Mouse (Mus musculus) ES-E14 (cell line): ENCODE measurements around the gene Ranbp17. TPM values are rescaled to one million over a fixed set of nuclear protein-coding genes. Genes with fewer than 3 reads are reported as not detected.

Experiments
- DNase-seq: peaks from one replicate; pipeline ENCODE4 v3.0.0-alpha.2; 2013; ENCODE audit warnings: low read depth, low spot score
- H3K27ac ChIP-seq: 2 replicates; pipeline ENCODE4 v1.5.1; 2012; ENCODE audit warnings: low read depth, mild to moderate bottlenecking, low read length, moderate library complexity, mixed read lengths; ENCODE audit not compliant: poor library complexity, insufficient read depth, severe bottlenecking
- H3K36me3 ChIP-seq: 2 replicates; pipeline ENCODE4 v1.6.1; 2012; ENCODE audit warnings: mild to moderate bottlenecking, low read length, moderate library complexity, mixed read lengths; ENCODE audit not compliant: control insufficient read depth, poor library complexity, insufficient read depth, severe bottlenecking
- H3K4me1 ChIP-seq, 2 experiments: fragments of 150-350 bp in 1 of 2; sonication (generic) in 1 of 2; 2 replicates each; pipeline ENCODE4 v1.6.1; 2012; ENCODE audit warnings: low read length in 2 of 2, mild to moderate bottlenecking in 1 of 2, mixed read lengths in 1 of 2; ENCODE audit not compliant: control insufficient read depth in 2 of 2, insufficient read depth in 2 of 2, poor library complexity in 1 of 2
- H3K4me3 ChIP-seq, 2 experiments: fragments of 150-350 bp in 1 of 2; sonication (generic) in 1 of 2; 2 replicates each; pipeline ENCODE4 v1.5.1; 2012; ENCODE audit warnings: low read length in 2 of 2, low read depth in 1 of 2, mild to moderate bottlenecking in 1 of 2, mixed read lengths in 1 of 2; ENCODE audit not compliant: insufficient read depth in 1 of 2, poor library complexity in 1 of 2, severe bottlenecking in 1 of 2
- H3K9ac ChIP-seq: 2 replicates; pipeline ENCODE4 v1.6.1; 2012; ENCODE audit warnings: low read depth, mild to moderate bottlenecking, low read length, mixed read lengths; ENCODE audit not compliant: poor library complexity, insufficient read depth, severe bottlenecking
- H3K9me3 ChIP-seq: fragments of 150-350 bp; sonication (generic); 2 replicates; pipeline ENCODE4 v1.6.1; 2012; ENCODE audit warnings: low read depth, mild to moderate bottlenecking, low read length; ENCODE audit not compliant: control insufficient read depth, insufficient read depth
- CHD2 ChIP-seq: IDR thresholded peaks from 2 replicates; pipeline ENCODE4 v1.6.1; 2014; ENCODE audit warnings: mild to moderate bottlenecking, low read depth, low read length, inconsistent platforms
- HCFC1 ChIP-seq: IDR thresholded peaks from 2 replicates; pipeline ENCODE4 v1.6.1; 2012; ENCODE audit warnings: low read length, inconsistent platforms, borderline replicate concordance; ENCODE audit not compliant: insufficient read depth
- MAFK ChIP-seq: IDR thresholded peaks from 2 replicates; pipeline ENCODE4 v1.6.1; 2014; ENCODE audit warnings: mild to moderate bottlenecking, low read depth, low read length, inconsistent platforms; ENCODE audit not compliant: insufficient read depth
- ZC3H11A ChIP-seq: IDR thresholded peaks from 2 replicates; pipeline ENCODE4 v1.6.1; 2012; ENCODE audit warnings: low read depth, mild to moderate bottlenecking, inconsistent platforms, low read length, borderline replicate concordance
- ZNF384 ChIP-seq: IDR thresholded peaks from 2 replicates; pipeline ENCODE4 v1.6.1; 2012; ENCODE audit warnings: low read depth, low read length, inconsistent platforms
- in situ Hi-C, 2 experiments: fragments of 600-800 bp; cut with MboI; formaldehyde crosslinking; loops; one replicate each; pipeline ENCODE4 v1.15.1; 2025; ENCODE audit warnings: low sequenced_read_pairs in 2 of 2, inconsistent platforms in 1 of 2; ENCODE audit not compliant: unreplicated experiment in 2 of 2
- total RNA-seq: library from RNA; depleted of rRNA; stranded (reverse); fragments of 300-350 nt; gene quantifications from 2 replicates; pipeline ENCODE4 v1.2.3, GENCODE M21; 2012

The Ranbp17 gene
- total RNA-seq, 1 experiment = 42.4 TPM

GRCm38 (mm10) chr11:33534541-33534940 is 21.0 kb upstream of the Ranbp17 start:
- H3K36me3 ChIP-seq = no peaks in the 10 kb centered on the region
- peak overlapping the region; percentile 88 for H3K9ac ChIP-seq
- H3K4me3 ChIP-seq = peak overlapping the region; percentile 60 to 79
- in situ Hi-C loops = loop anchor here in 1 of 2 experiments (25.0 kb wide), 1 partner anchor 1878 kb away; no protein-coding TSS in a partner anchor
- H3K9me3 ChIP-seq = no peaks in the 10 kb centered on the region
- H3K27ac ChIP-seq = peak overlapping the region; percentile 99
- H3K4me1 ChIP-seq = peaks cover 14 to 27% of the 10 kb centered on the region in 2 experiments
- TF ChIP-seq HCFC1 = no peak
- TF ChIP-seq ZNF384 = no peak
- no peak for TF ChIP-seq ZC3H11A
- no peak for TF ChIP-seq CHD2
- TF ChIP-seq MAFK = no peak
- DNase-seq = no peak

DNA sequence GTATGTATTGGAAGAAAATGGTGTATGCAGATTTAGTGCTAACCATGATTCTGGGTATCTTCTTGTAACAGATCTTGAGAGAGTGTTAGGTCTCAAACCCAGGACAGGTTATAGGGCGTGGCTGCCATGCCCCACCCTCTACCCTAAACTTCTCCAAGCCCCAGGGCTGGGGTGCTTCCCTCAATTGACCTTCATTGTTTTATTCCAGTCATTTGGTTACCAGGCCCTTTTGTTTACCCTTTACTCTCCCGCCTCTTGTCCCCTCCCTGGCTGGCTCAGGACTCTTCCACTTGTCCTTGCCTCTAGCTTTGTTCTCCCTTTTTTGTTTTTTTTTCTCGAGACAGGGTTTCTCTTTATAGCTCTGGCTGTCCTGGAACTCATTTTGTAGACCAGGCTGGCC is 20.0 kb upstream of the Ranbp17 start:
- Histone ChIP-seq H3K27ac (peak overlapping the region; percentile 94), H3K9ac (peak overlapping the region; percentile 18; the same call in 1 of the 2 replicates), H3K4me1 (peaks cover 14 to 35% of the 10 kb centered on the region in 2 experiments), H3K4me3 (peak overlapping the region in 1 of 2 experiments; percentile 32; a peak in 1 of 4 replicates), H3K36me3 (no peaks in the 10 kb centered on the region), H3K9me3 (no peaks in the 10 kb centered on the region)
- no peak for DNase-seq
- in situ Hi-C loops = loop anchor here in 1 of 2 experiments (25.0 kb wide), 1 partner anchor 1879 kb away; no protein-coding TSS in a partner anchor
- TF ChIP-seq CHD2 (no peak), ZNF384 (peak; percentile 86)

DNA sequence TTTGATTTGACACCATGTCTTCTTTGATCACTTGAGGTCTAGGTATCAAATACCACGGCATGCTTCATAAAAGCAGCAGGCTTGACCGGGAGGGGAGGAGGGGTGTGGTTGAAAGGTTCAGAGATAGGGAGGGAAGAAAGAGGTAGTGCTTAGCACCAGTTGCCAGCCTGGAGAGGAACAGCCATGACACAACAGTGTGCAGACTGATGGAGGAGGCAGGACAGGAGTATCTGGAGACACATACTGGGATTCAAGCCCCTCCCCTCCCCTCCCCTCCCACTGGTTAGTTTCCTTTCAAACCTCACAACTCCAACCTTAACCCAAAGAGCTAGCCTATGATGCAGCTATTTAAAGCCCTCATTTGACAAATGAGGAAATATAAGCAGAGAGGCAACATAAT is 16.0 kb upstream of the Ranbp17 start:
- peaks cover 17 to 46% of the 10 kb centered on the region in 2 experiments for H3K4me1 ChIP-seq
- H3K9ac ChIP-seq = peak overlapping the region; percentile 32; the same call in 1 of the 2 replicates
- in situ Hi-C loops = loop anchor here in 1 of 2 experiments (25.0 kb wide), 1 partner anchor 1883 kb away; no protein-coding TSS in a partner anchor
- no peak for DNase-seq
- H3K27ac ChIP-seq = peak overlapping the region; percentile 98
- no peaks in the 10 kb centered on the region for H3K9me3 ChIP-seq
- TF ChIP-seq ZC3H11A (no peak), HCFC1 (no peak), ZNF384 (no peak), CHD2 (no peak), MAFK (no peak)
- peak overlapping the region in 1 of 2 experiments; percentile 3; a peak in 1 of 4 replicates for H3K4me3 ChIP-seq
- no peaks in the 10 kb centered on the region for H3K36me3 ChIP-seq

DNA sequence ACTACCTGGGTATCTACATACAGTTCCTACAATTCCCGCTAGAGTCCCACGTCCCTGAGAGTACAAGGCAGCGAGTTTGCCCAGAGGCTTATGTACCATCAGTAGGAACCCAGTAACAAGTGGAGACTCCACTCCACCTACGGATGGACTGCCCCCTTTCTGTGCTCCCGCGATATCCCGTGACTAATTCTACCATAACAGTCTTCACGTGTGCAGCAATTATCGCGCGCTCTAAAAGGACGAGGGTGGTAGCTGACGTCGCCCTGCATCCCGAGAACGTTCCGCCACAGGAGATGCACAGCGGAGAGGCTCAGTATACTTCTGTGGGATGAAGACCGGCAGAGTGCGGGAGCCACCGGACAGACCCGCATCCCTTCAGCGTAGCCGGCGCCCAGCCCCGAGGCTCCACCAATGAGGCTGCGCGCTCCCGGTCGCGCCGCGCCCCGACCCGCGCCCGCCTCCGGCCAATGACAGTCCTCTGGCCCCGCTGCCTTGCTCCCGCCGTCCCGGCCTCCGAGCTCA is 631 bp downstream of the Ranbp17 start:
- no peaks in the 10 kb centered on the region for H3K9me3 ChIP-seq
- in situ Hi-C loops = no loop called here
- TF ChIP-seq CHD2 = peak; percentile 97
- TF ChIP-seq ZNF384 = no peak
- TF ChIP-seq MAFK = no peak
- 0 out of 2 replicates have a peak, but pooled peaks have one; percentile 5 for TF ChIP-seq ZC3H11A
- peak; percentile 59; the same call in 1 of the 2 replicates for TF ChIP-seq HCFC1
- peak overlapping the region; percentile 97 for H3K27ac ChIP-seq
- H3K36me3 ChIP-seq = peaks cover under 1% of the 10 kb centered on the region; the same call in 1 of the 2 replicates
- peaks cover 2 to 4% of the 10 kb centered on the region in 2 experiments; a peak in 3 of 4 replicates for H3K4me1 ChIP-seq
- H3K4me3 ChIP-seq = peak overlapping the region; percentile 71 to 98
- peak overlapping the region; percentile 99 for H3K9ac ChIP-seq
- peak; percentile 91 for DNase-seq
